Mouse (Mus musculus): ENCODE measurements at regions not wholly inside any gene's neighbourhood (a gene's known extent, or its start where the extent isn't known, plus 50 kb on each side); places are given as distances from the start of the nearest gene placed in this dataset.
"Not testable (repeated sequence)": the region's sequence is repeated elsewhere in the genome, so short reads cannot be mapped to it uniquely, and the experiment has no call there.

DNA sequence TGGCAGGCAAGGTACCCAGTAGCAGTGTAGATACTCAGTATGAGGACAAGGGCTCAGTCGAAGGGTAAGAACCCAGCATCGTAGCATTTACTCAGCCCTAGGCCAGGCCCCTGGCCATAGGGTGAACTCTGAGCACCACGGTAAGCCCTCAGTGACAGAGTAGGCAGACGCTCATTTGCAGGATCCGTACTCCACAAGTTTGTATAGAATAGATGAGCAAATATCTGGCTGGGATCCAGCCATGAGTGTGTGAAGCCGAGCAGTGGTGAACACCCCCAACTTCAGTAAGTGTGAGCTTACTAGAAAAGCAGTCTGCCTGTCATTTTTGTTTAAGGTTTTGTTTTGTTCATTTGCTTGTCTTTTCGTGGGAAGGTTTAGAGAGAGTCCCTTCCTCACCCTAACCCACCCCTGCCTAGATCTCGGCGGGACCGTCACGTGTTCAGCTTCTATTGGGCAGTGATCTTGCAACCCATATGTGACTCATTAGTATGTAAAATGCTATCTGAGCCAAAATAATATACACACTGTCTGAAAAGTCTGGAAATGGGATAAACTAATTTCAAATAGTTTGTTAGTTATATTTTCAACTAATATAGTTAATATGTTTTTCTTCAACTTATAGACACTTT, 76.3 kb downstream of the Gm5447 start:
- H3K4me1 ChIP-seq = peaks cover 8% of the 10 kb centered on the region
- H3K4me2 ChIP-seq = no peak overlapping the region
- no peaks in the 10 kb centered on the region for H3K27me3 ChIP-seq
- no peak overlapping the region for H3K9ac ChIP-seq
- H3K9me3 ChIP-seq = no peaks in the 10 kb centered on the region
- peak; percentile 26; the same call in 1 of the 2 replicates for ATAC-seq (ENCODE audit: insufficient number of reproducible peaks, insufficient read depth, low FRiP score, low TSS enrichment, low read depth)
- H3K4me3 ChIP-seq = no peak overlapping the region
- 46% methylated on average over 11 of the region's 11 CpGs for WGBS
- no peak overlapping the region for H3K27ac ChIP-seq
- no peaks in the 10 kb centered on the region for H3K36me3 ChIP-seq

DNA sequence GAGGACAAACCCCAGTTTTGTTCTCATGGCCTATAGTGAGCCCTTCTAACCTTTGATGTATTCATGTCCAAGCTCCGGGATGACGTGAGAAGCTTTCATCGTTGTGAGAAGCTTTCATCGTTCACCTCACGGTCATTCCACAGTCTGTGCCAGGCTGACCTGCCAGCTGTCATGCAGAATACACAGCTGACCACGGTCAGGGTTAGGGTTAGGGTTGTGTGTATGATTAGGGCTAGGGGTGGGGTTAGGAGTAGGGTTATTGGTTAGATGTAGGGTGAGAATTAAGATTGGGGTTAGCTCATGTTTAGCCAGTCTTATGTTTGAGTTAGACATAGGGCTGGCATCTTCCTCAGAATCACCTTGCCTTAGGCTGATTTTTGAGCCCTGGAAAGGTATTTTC, 77.6 kb downstream of the Gm5447 start:
- H3K27ac ChIP-seq; H3K36me3 ChIP-seq; H3K9me3 ChIP-seq; H3K4me3 ChIP-seq; ATAC-seq (ENCODE audit: insufficient number of reproducible peaks, insufficient read depth, low FRiP score, low TSS enrichment, low read depth); H3K4me1 ChIP-seq; H3K9ac ChIP-seq; H3K27me3 ChIP-seq; H3K4me2 ChIP-seq: not testable (repeated sequence)
- 79% methylated on average over 2 of the region's 6 CpGs for WGBS

GRCm38 (mm10) chr13:31054356-31054755, 80.4 kb downstream of the Gm5447 start:
- Histone ChIP-seq H3K9ac (no peak overlapping the region), H3K27ac (no peak overlapping the region), H3K4me3 (no peak overlapping the region), H3K36me3 (no peaks in the 10 kb centered on the region), H3K4me2 (no peak overlapping the region), H3K27me3 (no peaks in the 10 kb centered on the region), H3K9me3 (no peaks in the 10 kb centered on the region), H3K4me1 (peaks cover 8% of the 10 kb centered on the region)
- WGBS = 84% methylated on average over 8 of the region's 8 CpGs
- ATAC-seq (ENCODE audit: insufficient number of reproducible peaks, insufficient read depth, low FRiP score, low TSS enrichment, low read depth) = no peak

DNA sequence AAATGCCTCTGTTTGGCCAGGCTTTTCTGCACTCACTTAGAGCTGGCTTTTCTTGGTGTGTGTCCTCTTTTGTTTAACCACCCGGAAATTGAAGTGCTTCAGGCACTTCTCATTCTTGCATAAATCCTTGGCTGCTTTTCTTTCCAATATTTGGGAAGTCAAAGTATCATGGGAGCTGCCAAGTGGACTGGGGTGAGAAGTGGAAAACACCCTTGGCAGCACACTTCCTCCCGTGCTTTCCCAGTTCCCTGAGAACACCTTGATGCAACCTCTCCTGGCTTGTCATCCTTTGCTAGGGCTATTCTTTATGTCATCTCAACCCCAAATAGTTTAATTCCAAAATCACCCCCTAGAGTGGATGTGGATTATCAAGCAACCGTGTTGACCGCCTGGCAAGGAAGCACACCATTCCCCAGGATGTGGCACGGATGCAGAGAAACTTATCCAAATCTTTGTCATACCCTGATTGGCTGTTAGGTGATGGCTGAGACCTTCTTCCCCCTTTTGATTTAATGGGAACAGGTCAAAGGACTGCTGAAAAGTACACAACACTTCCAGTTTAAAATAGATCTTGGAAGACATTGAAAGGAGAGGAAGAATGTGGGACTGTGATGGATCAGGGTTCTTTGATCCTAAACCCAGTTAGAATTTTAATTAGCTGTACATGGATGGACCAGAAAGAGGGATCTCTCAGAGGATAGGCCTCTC, 81.5 kb downstream of the Gm5447 start:
- Histone ChIP-seq H3K36me3 (no peaks in the 10 kb centered on the region), H3K4me1 (no peaks in the 10 kb centered on the region), H3K9me3 (no peaks in the 10 kb centered on the region), H3K4me2 (no peak overlapping the region), H3K9ac (no peak overlapping the region), H3K4me3 (no peak overlapping the region), H3K27ac (no peak overlapping the region), H3K27me3 (no peaks in the 10 kb centered on the region)
- no peak for ATAC-seq (ENCODE audit: insufficient number of reproducible peaks, insufficient read depth, low FRiP score, low TSS enrichment, low read depth)
- WGBS = 79% methylated on average over 5 of the region's 5 CpGs

GRCm38 (mm10) chr13:31056154-31056871, 82.3 kb downstream of the Gm5447 start:
- WGBS = 90% methylated on average over 12 of the region's 12 CpGs
- no peak overlapping the region for H3K4me3 ChIP-seq
- no peak overlapping the region for H3K27ac ChIP-seq
- no peaks in the 10 kb centered on the region for H3K36me3 ChIP-seq
- H3K4me2 ChIP-seq = no peak overlapping the region
- H3K9me3 ChIP-seq = no peaks in the 10 kb centered on the region
- H3K9ac ChIP-seq = no peak overlapping the region
- no peak for ATAC-seq (ENCODE audit: insufficient number of reproducible peaks, insufficient read depth, low FRiP score, low TSS enrichment, low read depth)
- H3K27me3 ChIP-seq = no peaks in the 10 kb centered on the region
- no peaks in the 10 kb centered on the region for H3K4me1 ChIP-seq

- WGBS = 66% methylated on average over 6 of the region's 6 CpGs
- ATAC-seq (ENCODE audit: insufficient number of reproducible peaks, insufficient read depth, low FRiP score, low TSS enrichment, low read depth) = no peak
- H3K27ac ChIP-seq = no peak overlapping the region
Measured at GRCm38 (mm10) chr13:31060916-31061431, 87.0 kb downstream of the Gm5447 start.

DNA sequence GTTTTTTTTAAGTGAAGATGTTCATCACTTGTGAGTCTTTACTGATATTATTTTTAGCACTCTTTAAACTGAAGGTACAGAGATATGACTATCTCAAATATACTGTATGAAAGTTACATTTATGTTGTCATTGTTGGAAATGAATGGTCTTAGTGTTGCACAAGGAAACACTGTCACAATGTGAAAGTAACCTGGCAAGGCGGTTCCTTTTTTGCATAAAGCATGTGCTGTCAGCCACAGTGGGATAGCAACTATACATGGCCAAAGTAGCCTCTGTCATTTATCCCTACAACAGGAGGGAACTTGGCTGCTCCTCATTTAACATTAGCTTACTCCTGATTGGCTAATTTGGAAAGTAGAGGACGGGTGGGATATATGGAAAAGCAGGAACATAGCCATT, 94.3 kb downstream of the Gm5447 start:
- Histone ChIP-seq H3K4me1 (no peaks in the 10 kb centered on the region), H3K9me3 (no peaks in the 10 kb centered on the region), H3K9ac (no peak overlapping the region), H3K27me3 (no peaks in the 10 kb centered on the region), H3K4me3 (no peak overlapping the region), H3K4me2 (no peak overlapping the region), H3K27ac (no peak overlapping the region), H3K36me3 (no peaks in the 10 kb centered on the region)
- 66% methylated on average over 2 of the region's 2 CpGs for WGBS
- ATAC-seq (ENCODE audit: insufficient number of reproducible peaks, insufficient read depth, low FRiP score, low TSS enrichment, low read depth) = no peak

More at GRCm38 (mm10) chr13:31060916-31061431, 87.0 kb downstream of the Gm5447 start:
- H3K9ac ChIP-seq = no peak overlapping the region
- H3K4me2 ChIP-seq = no peak overlapping the region
- no peaks in the 10 kb centered on the region for H3K4me1 ChIP-seq
- no peaks in the 10 kb centered on the region for H3K9me3 ChIP-seq
- no peak overlapping the region for H3K4me3 ChIP-seq
- no peaks in the 10 kb centered on the region for H3K36me3 ChIP-seq
- H3K27me3 ChIP-seq = no peaks in the 10 kb centered on the region

DNA sequence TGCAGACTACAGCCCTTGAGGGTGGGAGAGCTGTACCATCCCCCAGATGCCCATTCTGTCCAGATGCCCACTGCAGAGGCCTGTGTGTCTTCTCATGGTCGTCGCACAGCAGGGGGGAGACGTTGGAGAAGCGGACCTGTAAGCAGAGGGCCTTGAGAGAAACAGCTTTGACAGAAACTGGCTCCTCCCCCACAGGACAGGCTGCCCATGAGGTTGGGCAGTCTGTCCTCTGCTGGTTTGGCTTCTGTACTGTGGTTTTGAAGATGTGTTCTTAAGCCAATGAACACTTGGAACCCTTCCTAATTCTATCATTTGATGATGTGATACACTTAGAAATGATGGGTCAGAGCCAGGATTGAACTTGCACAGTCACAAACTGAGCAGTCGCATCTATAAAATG, 102.5 kb downstream of the Gm5447 start:
- H3K4me1 ChIP-seq = peaks cover 24% of the 10 kb centered on the region
- peak overlapping the region; percentile 11; the same call in 1 of the 2 replicates for H3K4me2 ChIP-seq
- H3K27ac ChIP-seq = no peak overlapping the region
- peaks cover 32% of the 10 kb centered on the region for H3K27me3 ChIP-seq
- no peak overlapping the region for H3K9ac ChIP-seq
- H3K9me3 ChIP-seq = no peaks in the 10 kb centered on the region
- no peak for ATAC-seq (ENCODE audit: insufficient number of reproducible peaks, insufficient read depth, low FRiP score, low TSS enrichment, low read depth)
- H3K36me3 ChIP-seq = no peaks in the 10 kb centered on the region
- no peak overlapping the region for H3K4me3 ChIP-seq
- 43% methylated on average over 5 of the region's 5 CpGs for WGBS

GRCm38 (mm10) chr13:31078751-31079150, 104.7 kb downstream of the Gm5447 start:
- Histone ChIP-seq H3K4me3 (no peak overlapping the region), H3K27me3 (peaks cover 32% of the 10 kb centered on the region), H3K9me3 (no peaks in the 10 kb centered on the region), H3K27ac (no peak overlapping the region), H3K4me2 (no peak overlapping the region), H3K4me1 (peaks cover 27% of the 10 kb centered on the region), H3K9ac (no peak overlapping the region), H3K36me3 (no peaks in the 10 kb centered on the region)
- no peak for ATAC-seq (ENCODE audit: insufficient number of reproducible peaks, insufficient read depth, low FRiP score, low TSS enrichment, low read depth)
- WGBS = 43% methylated on average over 3 of the region's 3 CpGs

DNA sequence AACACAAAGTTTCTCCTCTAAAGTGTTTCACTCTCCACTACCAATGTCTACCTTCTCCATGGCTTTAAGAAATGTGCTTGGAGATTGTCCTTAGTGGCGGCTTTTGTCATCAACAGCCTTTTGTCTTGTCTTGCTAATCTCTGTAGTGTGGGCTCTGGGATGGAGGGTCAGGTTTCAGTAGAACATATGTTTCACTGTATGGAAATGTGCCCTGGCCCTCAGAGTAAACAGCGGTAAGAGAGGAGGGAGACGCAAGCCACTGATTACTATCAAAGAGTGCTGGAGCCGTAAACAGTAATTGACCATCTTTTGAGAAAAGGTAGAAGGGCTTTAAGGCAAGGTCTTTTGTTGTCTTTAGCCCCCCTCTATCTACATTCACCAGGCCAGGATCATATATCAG, 106.2 kb downstream of the Gm5447 start:
- Histone ChIP-seq H3K36me3 (no peaks in the 10 kb centered on the region), H3K4me3 (no peak overlapping the region), H3K4me2 (0 out of 2 replicates have a peak overlapping the region, but pooled peaks have one; percentile 37), H3K27ac (no peak overlapping the region), H3K27me3 (peaks cover 32% of the 10 kb centered on the region), H3K4me1 (peaks cover 33% of the 10 kb centered on the region), H3K9me3 (no peaks in the 10 kb centered on the region), H3K9ac (no peak overlapping the region)
- 16% methylated on average over 4 of the region's 4 CpGs for WGBS
- ATAC-seq (ENCODE audit: insufficient number of reproducible peaks, insufficient read depth, low FRiP score, low TSS enrichment, low read depth) = no peak

GRCm38 (mm10) chr13:31082448-31083140, 108.6 kb downstream of the Gm5447 start:
- no peak for ATAC-seq (ENCODE audit: insufficient number of reproducible peaks, insufficient read depth, low FRiP score, low TSS enrichment, low read depth)
- 36% methylated on average over 13 of the region's 13 CpGs for WGBS
- peaks cover 22% of the 10 kb centered on the region for H3K4me1 ChIP-seq
- no peak overlapping the region for H3K4me3 ChIP-seq
- H3K36me3 ChIP-seq = no peaks in the 10 kb centered on the region
- H3K4me2 ChIP-seq = no peak overlapping the region
- peaks cover 23% of the 10 kb centered on the region for H3K27me3 ChIP-seq
- H3K27ac ChIP-seq = no peak overlapping the region
- no peaks in the 10 kb centered on the region for H3K9me3 ChIP-seq
- no peak overlapping the region for H3K9ac ChIP-seq

All from embryonic facial prominence, embryonic 13.5 days (tissue).